Mouse (Mus musculus): ENCODE measurements around the gene Cd99l2.

DNA sequence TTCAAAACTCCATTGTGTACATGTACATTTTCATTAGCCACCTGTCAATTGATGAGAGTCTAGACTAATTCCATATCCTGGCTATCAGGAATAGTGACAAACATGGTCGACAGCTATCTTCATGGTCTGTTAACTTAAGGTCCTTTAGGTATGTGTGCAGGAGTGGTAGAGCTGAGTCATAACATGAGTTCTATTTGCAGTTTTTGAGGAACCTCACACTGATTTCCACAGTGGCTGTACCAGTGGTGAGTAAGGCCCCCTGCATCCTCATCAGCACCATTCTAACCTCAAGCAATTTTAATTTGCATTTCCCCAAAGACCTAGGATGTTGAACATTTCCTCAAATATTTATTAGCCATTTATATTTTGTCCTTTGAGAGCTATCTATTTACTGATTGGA is 3.3 kb downstream of the Cd99l2 start:
- no peak for TF ChIP-seq CTCF (IDR thresholded peaks at IDR 0.05; ENCODE audit: control insufficient read depth, insufficient read depth, insufficient read length)
- TF ChIP-seq USF1 (IDR thresholded peaks at IDR 0.05; ENCODE audit: low read depth), result no peak
- TF ChIP-seq MYOG (IDR thresholded peaks at IDR 0.05; ENCODE audit: control insufficient read depth, extremely low read depth, insufficient read length), result no peak

Data from C2C12 (cell line).